Mouse (Mus musculus) bone marrow macrophage, adult 2 months (primary cell): ENCODE results near the gene Cavin1.

Source experiments
- CTCF ChIP-seq: IDR thresholded peaks from 2 replicates; pipeline ENCODE4 v1.5.1; 2012; ENCODE audit warnings: low read depth, mild to moderate bottlenecking, low read length, moderate library complexity
- POLR2A ChIP-seq: IDR thresholded peaks from 2 replicates; pipeline ENCODE4 v1.6.1; 2012; ENCODE audit warnings: mild to moderate bottlenecking, low read depth, low read length, borderline replicate concordance

GRCm38 (mm10) chr11:100994233-100994632, 23.5 kb upstream of the Cavin1 start:
- TF ChIP-seq CTCF (no peak), POLR2A (no peak)
